Mouse (Mus musculus): ENCODE data around the gene Suv39h2.

The Suv39h2 gene

GRCm38 (mm10) chr2:3423841-3424578 is 50.8 kb downstream of the Suv39h2 start, which contains the start of gene Dclre1c:
Dclre1c (plus strand) TSS chr2:3424131.
- DNase-seq (ENCODE audit: low spot score in 2 of 2), result peak; percentile 87 to 91

GRCm38 (mm10) chr2:3422548-3422947 is 52.3 kb downstream of the Suv39h2 start, which contains the start of gene Meig1:
Meig1 (minus strand) TSS chr2:3422648.
- DNase-seq (ENCODE audit: low spot score in 2 of 2), result no peak

- DNase-seq (ENCODE audit: low spot score in 2 of 2), result no peak
These were observed 54.7 kb downstream of the Suv39h2 start for GRCm38 (mm10) chr2:3420157-3420556.

- peak; percentile 93 to 96 for DNase-seq (ENCODE audit: low spot score in 2 of 2)
These were observed 55.9 kb downstream of the Suv39h2 start for GRCm38 (mm10) chr2:3418883-3419431.

- DNase-seq (ENCODE audit: low spot score in 2 of 2), result no peak
These were observed 59.2 kb downstream of the Suv39h2 start for GRCm38 (mm10) chr2:3415676-3416075.

- peak; percentile 27 to 70 for DNase-seq (ENCODE audit: low spot score in 2 of 2)
These were observed 60.6 kb downstream of the Suv39h2 start for GRCm38 (mm10) chr2:3414241-3414640.

GRCm38 (mm10) chr2:3407756-3408155 is 67.1 kb downstream of the Suv39h2 start:
- no peak for DNase-seq (ENCODE audit: low spot score in 2 of 2)

- DNase-seq (ENCODE audit: low spot score in 2 of 2), result no peak
These were observed 68.8 kb downstream of the Suv39h2 start for GRCm38 (mm10) chr2:3405981-3406380.
